Mouse (Mus musculus) heart, adult 2 months (tissue): Measurements from ENCODE around the gene Actn2. TPM values are rescaled to one million over a fixed set of nuclear protein-coding genes. Genes with fewer than 3 reads are reported as not detected.

Experiments used
- DNase-seq, 2 experiments: peaks; one replicate each; pipeline ENCODE4 v3.0.0; 2021
- H3K27ac ChIP-seq: fragments of 200-600 bp; 2 replicates; pipeline ENCODE4 v1.8.1; 2022
- H3K27me3 ChIP-seq: fragments of 200-500 bp; 2 replicates; pipeline ENCODE4 v1.6.1; 2012; ENCODE audit warnings: mild to moderate bottlenecking, low read length, inconsistent platforms, mixed read lengths; ENCODE audit not compliant: control insufficient read depth, insufficient read depth
- H3K36me3 ChIP-seq: fragments of 200-500 bp; 2 replicates; pipeline ENCODE4 v1.6.1; 2012; ENCODE audit warnings: low read length, inconsistent platforms; ENCODE audit not compliant: control insufficient read depth, insufficient read depth
- H3K4me1 ChIP-seq: fragments of 200-500 bp; 2 replicates; pipeline ENCODE4 v1.6.1; 2011; ENCODE audit warnings: low read length; ENCODE audit not compliant: control insufficient read depth, insufficient read depth
- H3K4me3 ChIP-seq: fragments of 200-600 bp; 2 replicates; pipeline ENCODE4 v1.8.1; 2022
- H3K79me2 ChIP-seq: fragments of 200-500 bp; replicated peaks from 2 replicates; pipeline ENCODE4 v1.6.1; 2012; ENCODE audit warnings: mild to moderate bottlenecking, inconsistent platforms, low read length, moderate library complexity, mixed read lengths; ENCODE audit not compliant: control insufficient read depth, insufficient read depth
- H3K9ac ChIP-seq: fragments of 200-500 bp; 2 replicates; pipeline ENCODE4 v1.6.1; 2012; ENCODE audit warnings: low read depth, mild to moderate bottlenecking, control low read depth, inconsistent platforms, low read length, mixed read lengths
- CTCF ChIP-seq: fragments of 200-600 bp; IDR thresholded peaks from 2 replicates; pipeline ENCODE4 v1.8.1; 2022; ENCODE audit warnings: antibody characterized with exemption, mild to moderate bottlenecking, moderate library complexity
- EP300 ChIP-seq: fragments of 200-500 bp; IDR thresholded peaks from 2 replicates; pipeline ENCODE4 v1.6.1; 2011; ENCODE audit warnings: low read depth, low read length, control low read depth; ENCODE audit not compliant: insufficient read depth
- POLR2A ChIP-seq: fragments of 200-500 bp; IDR thresholded peaks from 2 replicates; pipeline ENCODE4 v1.6.1; 2011; ENCODE audit warnings: mild to moderate bottlenecking, low read depth, low read length, control low read depth; ENCODE audit not compliant: insufficient read depth
- WGBS: fragments of 180-500 bp; shearing (Covaris S2); methylation state at CpG from one replicate; pipeline ENCODE4 v1.1.7; 2018; 5-methylcytosine and 5-hydroxymethylcytosine counted together
- intact Hi-C: fragments of 180-260 bp; cut with DNase I; formaldehyde crosslinking; loops from one replicate; pipeline ENCODE4 v1.15.1; 2025
- polyA plus RNA-seq: library from polyadenylated mRNA; depleted of rRNA; stranded (reverse); fragments of >200 nt; gene quantifications from 2 replicates; pipeline ENCODE4 v1.2.3, GENCODE M21; 2012
- total RNA-seq, 2 experiments: library from RNA; stranded (reverse); gene quantifications; 2 replicates each; pipeline ENCODE4 v1.2.3; 2021

Gene Actn2
- total and polyA plus RNA-seq, 3 experiments, result 1,397 to 1,900 (median 1,781) TPM

GRCm38 (mm10) chr13:12369930-12370329 is 29.4 kb upstream of the Actn2 start:
- TF ChIP-seq CTCF, result no peak
- 0 out of 2 replicates have a peak, but pooled peaks have one; percentile 41 for TF ChIP-seq POLR2A
- peak; percentile 100 for TF ChIP-seq EP300
- Histone ChIP-seq H3K4me3 (peak overlapping the region; percentile 38; the same call in 1 of the 2 replicates), H3K4me1 (peaks cover 3% of the 10 kb centered on the region), H3K79me2 (no peaks in the 10 kb centered on the region), H3K27ac (peak overlapping the region; percentile 96), H3K27me3 (no peaks in the 10 kb centered on the region), H3K9ac (peak overlapping the region; percentile 56), H3K36me3 (no peaks in the 10 kb centered on the region)
- peak; percentile 55 to 82 for DNase-seq
- WGBS, result 45% methylated on average over 11 of the region's 11 CpGs
- intact Hi-C loops, result loop anchor here (1.0 to 5.0 kb wide), 2 partner anchors 31 to 88 kb away; no protein-coding TSS in a partner anchor

GRCm38 (mm10) chr13:12369041-12369621 is 28.6 kb upstream of the Actn2 start:
- TF ChIP-seq CTCF, result peak; percentile 28; the same call in 1 of the 2 replicates
- TF ChIP-seq POLR2A, result peak; percentile 18; the same call in 1 of the 2 replicates
- peak; percentile 44 for TF ChIP-seq EP300
- DNase-seq, result peak; percentile 60 to 73
- peak overlapping the region; percentile 38 for H3K4me3 ChIP-seq
- H3K27ac ChIP-seq, result peak overlapping the region; percentile 96
- WGBS, result 13% methylated on average over 8 of the region's 8 CpGs
- peak overlapping the region; percentile 56 for H3K9ac ChIP-seq
- peaks cover 3% of the 10 kb centered on the region for H3K4me1 ChIP-seq
- intact Hi-C loops, result loop anchor here (1.0 kb wide), 1 partner anchor 30 kb away; no protein-coding TSS in a partner anchor
- no peaks in the 10 kb centered on the region for H3K79me2 ChIP-seq
- no peaks in the 10 kb centered on the region for H3K36me3 ChIP-seq
- H3K27me3 ChIP-seq, result no peaks in the 10 kb centered on the region

- H3K27ac ChIP-seq, result no peak overlapping the region
- WGBS, result 42% methylated on average over 4 of the region's 4 CpGs
These were observed 20.9 kb upstream of the Actn2 start for GRCm38 (mm10) chr13:12361486-12361885.

GRCm38 (mm10) chr13:12357554-12357953 is 17.0 kb upstream of the Actn2 start:
- WGBS, result 51% methylated on average over 5 of the region's 5 CpGs
- Histone ChIP-seq H3K79me2 (no peaks in the 10 kb centered on the region), H3K36me3 (no peaks in the 10 kb centered on the region), H3K27me3 (no peaks in the 10 kb centered on the region), H3K9ac (no peak overlapping the region), H3K4me3 (no peak overlapping the region), H3K27ac (peak overlapping the region; percentile 67), H3K4me1 (no peaks in the 10 kb centered on the region; the same call in 1 of the 2 replicates)
- peak; percentile 32 to 33 for DNase-seq
- TF ChIP-seq CTCF, result no peak
- no peak for TF ChIP-seq EP300
- TF ChIP-seq POLR2A, result no peak
- intact Hi-C loops, result no loop called here

More at GRCm38 (mm10) chr13:12361486-12361885, 20.9 kb upstream of the Actn2 start:
- intact Hi-C loops, result no loop called here
- Histone ChIP-seq H3K27me3 (no peaks in the 10 kb centered on the region), H3K4me1 (no peaks in the 10 kb centered on the region; the same call in 1 of the 2 replicates), H3K9ac (no peak overlapping the region), H3K36me3 (no peaks in the 10 kb centered on the region), H3K79me2 (no peaks in the 10 kb centered on the region), H3K4me3 (no peak overlapping the region)
- no peak for DNase-seq
- TF ChIP-seq POLR2A (no peak), EP300 (no peak), CTCF (no peak)

GRCm38 (mm10) chr13:12356184-12356583 is 15.6 kb upstream of the Actn2 start:
- Histone ChIP-seq H3K4me3 (no peak overlapping the region), H3K79me2 (no peaks in the 10 kb centered on the region), H3K4me1 (no peaks in the 10 kb centered on the region; the same call in 1 of the 2 replicates), H3K27me3 (no peaks in the 10 kb centered on the region), H3K36me3 (no peaks in the 10 kb centered on the region), H3K9ac (no peak overlapping the region), H3K27ac (no peak overlapping the region)
- intact Hi-C loops, result no loop called here
- DNase-seq, result no peak
- WGBS, result 57% methylated on average over 4 of the region's 4 CpGs
- no peak for TF ChIP-seq POLR2A
- no peak for TF ChIP-seq EP300
- no peak for TF ChIP-seq CTCF

- no peaks in the 10 kb centered on the region for H3K4me1 ChIP-seq
- DNase-seq, result no peak
- no peaks in the 10 kb centered on the region for H3K79me2 ChIP-seq
- no peaks in the 10 kb centered on the region for H3K36me3 ChIP-seq
- WGBS, result 63% methylated on average over 13 of the region's 13 CpGs
- no peaks in the 10 kb centered on the region for H3K27me3 ChIP-seq
- H3K9ac ChIP-seq, result no peak overlapping the region
- no peak overlapping the region for H3K4me3 ChIP-seq
- TF ChIP-seq POLR2A (no peak), EP300 (no peak), CTCF (no peak)
- H3K27ac ChIP-seq, result no peak overlapping the region
- intact Hi-C loops, result no loop called here
These were observed 8.8 kb upstream of the Actn2 start for GRCm38 (mm10) chr13:12349197-12349824.
